Mouse (Mus musculus) hindbrain, embryonic 15.5 days (tissue): ENCODE data around the gene Wbp2. TPM values are rescaled to one million over a fixed set of nuclear protein-coding genes. Genes with fewer than 3 reads are reported as not detected.
A peak's percentile ranks its signal among the peaks of the same experiment; 100 is the strongest.

Experiments used
- ATAC-seq: fragments of 200-750 bp; cut with Nextera tagmentation; 2 replicates; pipeline ENCODE4 v1.8.0; 2017; ENCODE audit warnings: low read depth, moderate number of reproducible peaks, moderate TSS enrichment; ENCODE audit not compliant: low FRiP score
- H3K27ac ChIP-seq: fragments of 300-500 bp; sonication (generic); replicated peaks from 2 replicates; pipeline ENCODE4 v1.5.1; 2015; ENCODE audit warnings: mild to moderate bottlenecking, inconsistent platforms
- H3K27me3 ChIP-seq: fragments of 300-500 bp; sonication (generic); 2 replicates; pipeline ENCODE4 v1.6.1; 2015; ENCODE audit warnings: control low read depth, inconsistent platforms
- H3K36me3 ChIP-seq: fragments of 300-500 bp; sonication (generic); 2 replicates; pipeline ENCODE4 v1.6.1; 2015; ENCODE audit warnings: control low read depth, inconsistent platforms
- H3K4me1 ChIP-seq: fragments of 300-500 bp; sonication (generic); replicated peaks from 2 replicates; pipeline ENCODE4 v1.6.1; 2015; ENCODE audit warnings: control low read depth, inconsistent platforms
- H3K4me2 ChIP-seq: fragments of 300-500 bp; sonication (generic); 2 replicates; pipeline ENCODE4 v1.6.1; 2015; ENCODE audit warnings: moderate library complexity, mild to moderate bottlenecking, inconsistent platforms
- H3K4me3 ChIP-seq: fragments of 300-500 bp; sonication (generic); 2 replicates; pipeline ENCODE4 v1.5.1; 2015; ENCODE audit warnings: mild to moderate bottlenecking, inconsistent platforms
- H3K9ac ChIP-seq: fragments of 300-500 bp; sonication (generic); 2 replicates; pipeline ENCODE4 v1.6.1; 2015; ENCODE audit warnings: inconsistent platforms
- H3K9me3 ChIP-seq: fragments of 300-500 bp; sonication (generic); 2 replicates; pipeline ENCODE4 v1.6.1; 2016; ENCODE audit warnings: control low read depth, inconsistent platforms
- WGBS: fragments of 180-500 bp; shearing (Covaris S2); methylation state at CpG from one replicate; pipeline ENCODE4 v1.1.7; 2015; 5-methylcytosine and 5-hydroxymethylcytosine counted together
- polyA plus RNA-seq: library from polyadenylated mRNA; unstranded; fragments of >200 nt; fragmentation: Nextera tagmentation; extraction: Ambion mirVana; gene quantifications from 2 replicates; pipeline ENCODE4 v1.2.1, GENCODE M21; 2015

Gene Wbp2
- 149 and 196 TPM in 2 replicates for polyA plus RNA-seq

DNA sequence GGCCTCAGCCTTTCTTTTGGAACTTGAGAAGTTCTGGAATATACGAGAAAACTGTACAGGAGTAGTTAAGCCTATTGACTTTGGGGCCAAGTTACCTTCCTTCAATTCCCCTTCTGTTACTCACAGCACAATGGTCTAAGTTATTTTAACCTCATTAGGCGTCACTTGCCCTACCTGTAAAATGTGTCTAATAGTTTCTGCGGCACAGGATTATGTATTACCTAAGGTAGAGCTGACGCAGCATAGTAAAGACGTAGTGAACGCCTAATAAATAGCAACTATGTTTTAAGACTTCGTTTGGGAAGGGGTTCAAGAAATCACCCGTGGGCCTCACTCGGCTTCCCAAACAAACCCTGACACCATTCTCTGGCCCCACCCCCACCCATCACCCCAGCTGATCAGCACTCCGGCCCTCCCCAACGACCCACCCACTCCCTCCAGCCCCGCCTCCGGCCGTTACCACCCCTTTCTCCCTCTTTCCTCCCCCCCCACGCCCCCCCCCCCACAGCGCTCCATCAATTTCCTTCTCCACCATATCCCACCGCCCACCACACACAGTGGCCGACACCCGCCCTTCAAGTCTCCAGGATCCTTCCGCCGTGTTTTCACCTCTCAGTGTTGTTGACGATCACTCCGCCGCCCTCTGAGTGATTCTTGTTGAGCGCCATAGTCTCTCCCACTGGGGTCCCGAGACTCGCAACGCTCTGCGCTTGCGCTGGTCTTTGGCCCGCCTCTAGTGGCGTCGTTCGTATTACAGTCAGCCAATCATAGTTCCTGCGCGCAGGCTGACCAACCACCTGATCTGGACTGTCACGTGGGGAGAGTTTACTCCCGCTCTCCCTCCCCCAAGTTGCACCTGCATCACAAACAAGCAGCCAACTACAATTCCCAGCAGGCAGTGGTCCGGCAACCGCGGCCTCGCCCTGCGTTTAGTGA is at the start of gene Wbp2:
Gene Wbp2, minus strand, starts transcription at position 738 of the 936 bp plus-strand sequence.
- WGBS: 4% methylated on average over 39 of the region's 43 CpGs
- Histone ChIP-seq H3K4me3 (peak within 1 kb of the TSS; percentile 59), H3K9ac (peak within 1 kb of the TSS; percentile 44), H3K9me3 (no peaks in the 10 kb centered on the region), H3K36me3 (peaks cover 20% of the 10 kb centered on the region), H3K4me2 (peak within 1 kb of the TSS; percentile 72), H3K27ac (peak within 1 kb of the TSS; percentile 83), H3K4me1 (peaks cover 22% of the 10 kb centered on the region), H3K27me3 (no peaks in the 10 kb centered on the region)
- ATAC-seq: peak; percentile 98

DNA sequence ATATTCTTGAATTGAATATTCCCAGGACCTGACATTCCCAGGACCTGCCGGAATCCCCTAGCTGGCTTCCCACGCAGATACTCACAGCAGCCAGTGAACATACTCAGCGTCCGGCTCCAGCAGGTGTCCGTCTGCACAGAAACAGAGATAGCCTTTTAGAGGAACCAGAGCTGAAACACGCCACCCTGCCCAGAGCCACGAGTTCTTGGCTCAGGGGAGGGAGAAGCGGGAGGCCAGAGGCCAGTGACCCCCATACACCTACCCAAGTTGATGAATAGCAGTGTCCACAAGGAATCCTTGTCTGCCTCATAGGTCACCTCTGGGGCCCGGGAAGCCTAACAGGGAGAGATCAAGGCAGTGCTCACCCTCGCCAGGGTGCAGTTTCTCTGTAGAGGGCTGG is 47.4 kb upstream of the Wbp2 start:
- H3K27me3 ChIP-seq: no peaks in the 10 kb centered on the region
- 92% methylated on average over 10 of the region's 10 CpGs for WGBS
- H3K9me3 ChIP-seq: no peaks in the 10 kb centered on the region
- no peak overlapping the region for H3K9ac ChIP-seq
- H3K4me1 ChIP-seq: peaks cover 43% of the 10 kb centered on the region
- H3K4me3 ChIP-seq: no peak overlapping the region
- H3K36me3 ChIP-seq: peaks cover 16% of the 10 kb centered on the region; the same call in 1 of the 2 replicates
- no peak overlapping the region for H3K4me2 ChIP-seq
- no peak for ATAC-seq
- H3K27ac ChIP-seq: no peak overlapping the region

- Histone ChIP-seq H3K9me3 (no peaks in the 10 kb centered on the region), H3K27ac (no peak overlapping the region), H3K9ac (no peak overlapping the region), H3K4me3 (no peak overlapping the region), H3K27me3 (no peaks in the 10 kb centered on the region), H3K36me3 (peaks cover 16% of the 10 kb centered on the region; the same call in 1 of the 2 replicates), H3K4me2 (no peak overlapping the region), H3K4me1 (peaks cover 44% of the 10 kb centered on the region)
- WGBS: 74% methylated on average over 5 of the region's 5 CpGs
- ATAC-seq: no peak
Observed at GRCm38 (mm10) chr11:116133497-116133896, 46.7 kb upstream of the Wbp2 start.

DNA sequence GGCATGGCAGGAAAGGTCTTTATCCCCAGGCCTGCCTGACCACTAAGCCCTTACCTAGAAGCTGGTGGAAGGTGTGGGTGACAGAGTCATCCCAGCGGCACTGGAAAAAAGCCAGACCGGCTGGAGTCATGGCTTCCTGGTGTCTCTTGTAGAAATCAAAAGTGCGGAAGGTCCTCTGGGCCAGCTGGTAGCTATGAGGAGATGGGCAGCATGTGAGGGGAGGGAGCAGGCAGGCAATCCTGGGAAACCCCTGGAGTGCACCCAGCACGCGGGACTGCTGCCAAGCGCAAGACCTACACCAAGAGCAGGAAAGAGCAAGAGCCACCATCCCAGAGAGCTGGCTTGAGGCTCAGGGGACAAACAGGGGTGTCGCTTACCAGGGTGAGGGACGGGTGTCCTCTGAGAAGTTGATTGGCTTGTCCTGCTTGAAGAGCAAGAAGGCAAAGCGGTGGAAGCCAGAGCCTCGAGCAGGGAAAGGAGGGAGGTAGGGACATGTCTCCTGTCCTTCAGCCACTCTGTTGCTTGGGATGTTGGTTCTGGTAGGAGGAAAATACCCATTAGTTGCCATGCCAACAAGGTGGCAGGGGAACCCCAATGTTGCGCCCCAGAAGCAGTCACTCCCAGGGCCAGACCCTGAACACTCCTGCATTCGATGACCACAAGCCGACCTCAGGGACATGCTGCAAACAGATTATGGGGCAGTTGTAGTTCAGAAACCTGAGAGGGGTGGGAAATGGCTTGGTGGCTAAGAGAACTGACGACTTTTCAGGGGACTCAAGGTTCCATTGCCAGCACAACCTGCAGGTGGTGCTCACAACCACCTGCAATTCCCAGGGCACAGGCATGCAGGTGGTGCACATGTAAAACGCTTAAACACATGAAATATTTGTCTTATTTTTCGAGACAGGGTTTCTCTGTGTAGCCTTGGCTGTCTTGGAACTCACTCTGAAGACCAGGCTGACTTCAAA is 45.9 kb upstream of the Wbp2 start:
- Histone ChIP-seq H3K9me3 (no peaks in the 10 kb centered on the region), H3K4me2 (no peak overlapping the region), H3K36me3 (peaks cover 16% of the 10 kb centered on the region; the same call in 1 of the 2 replicates), H3K9ac (no peak overlapping the region), H3K4me3 (no peak overlapping the region), H3K27me3 (no peaks in the 10 kb centered on the region), H3K27ac (no peak overlapping the region), H3K4me1 (peaks cover 43% of the 10 kb centered on the region)
- WGBS: 85% methylated on average over 16 of the region's 16 CpGs
- no peak for ATAC-seq

DNA sequence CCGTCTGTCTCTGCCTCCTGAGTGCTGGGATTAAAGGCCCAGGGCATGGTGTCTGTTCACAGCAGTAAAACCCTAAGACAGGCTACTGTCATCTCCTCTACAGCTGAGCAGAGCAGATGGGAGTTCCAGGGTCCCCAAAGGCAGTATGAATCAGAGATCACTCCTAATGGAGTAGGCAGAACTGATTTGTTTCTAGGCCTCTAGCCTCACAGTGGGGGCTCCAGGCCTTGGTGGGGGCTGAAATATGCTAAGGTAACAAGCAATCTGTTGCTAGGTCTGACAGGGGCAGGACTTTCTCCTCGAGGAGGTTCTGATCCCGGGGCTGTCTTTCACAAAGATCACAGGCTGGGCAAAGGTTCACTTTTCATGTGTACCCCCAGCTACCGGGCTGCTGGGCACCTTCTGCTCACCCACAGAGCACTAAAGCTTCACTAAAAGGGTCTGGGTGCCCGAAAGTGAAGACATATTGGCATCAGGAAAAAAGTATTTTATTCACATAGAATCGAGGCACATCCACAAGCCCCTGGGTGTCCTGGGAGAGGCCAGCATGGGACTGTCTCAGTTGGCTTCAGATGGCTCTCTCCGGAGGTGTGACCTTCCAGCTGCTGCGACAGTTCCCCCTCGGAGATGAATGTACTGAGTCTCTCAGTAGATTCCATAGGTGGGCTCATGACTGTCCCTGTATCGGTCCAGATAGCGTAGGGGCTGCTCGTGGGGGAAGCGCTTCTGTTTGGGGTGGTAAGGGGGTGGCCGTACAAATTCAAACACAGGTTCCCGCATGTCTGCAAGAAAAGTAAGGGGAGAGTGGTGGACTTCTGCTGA is 44.8 kb upstream of the Wbp2 start:
- peak overlapping the region; percentile 85; the same call in 1 of the 2 replicates for H3K9ac ChIP-seq
- H3K36me3 ChIP-seq: peaks cover 16% of the 10 kb centered on the region; the same call in 1 of the 2 replicates
- ATAC-seq: no peak
- no peaks in the 10 kb centered on the region for H3K27me3 ChIP-seq
- no peaks in the 10 kb centered on the region for H3K9me3 ChIP-seq
- H3K4me1 ChIP-seq: peaks cover 42% of the 10 kb centered on the region
- peak overlapping the region; percentile 62 for H3K4me3 ChIP-seq
- H3K27ac ChIP-seq: peak overlapping the region; percentile 94
- H3K4me2 ChIP-seq: peak overlapping the region; percentile 87
- WGBS: 83% methylated on average over 15 of the region's 15 CpGs

DNA sequence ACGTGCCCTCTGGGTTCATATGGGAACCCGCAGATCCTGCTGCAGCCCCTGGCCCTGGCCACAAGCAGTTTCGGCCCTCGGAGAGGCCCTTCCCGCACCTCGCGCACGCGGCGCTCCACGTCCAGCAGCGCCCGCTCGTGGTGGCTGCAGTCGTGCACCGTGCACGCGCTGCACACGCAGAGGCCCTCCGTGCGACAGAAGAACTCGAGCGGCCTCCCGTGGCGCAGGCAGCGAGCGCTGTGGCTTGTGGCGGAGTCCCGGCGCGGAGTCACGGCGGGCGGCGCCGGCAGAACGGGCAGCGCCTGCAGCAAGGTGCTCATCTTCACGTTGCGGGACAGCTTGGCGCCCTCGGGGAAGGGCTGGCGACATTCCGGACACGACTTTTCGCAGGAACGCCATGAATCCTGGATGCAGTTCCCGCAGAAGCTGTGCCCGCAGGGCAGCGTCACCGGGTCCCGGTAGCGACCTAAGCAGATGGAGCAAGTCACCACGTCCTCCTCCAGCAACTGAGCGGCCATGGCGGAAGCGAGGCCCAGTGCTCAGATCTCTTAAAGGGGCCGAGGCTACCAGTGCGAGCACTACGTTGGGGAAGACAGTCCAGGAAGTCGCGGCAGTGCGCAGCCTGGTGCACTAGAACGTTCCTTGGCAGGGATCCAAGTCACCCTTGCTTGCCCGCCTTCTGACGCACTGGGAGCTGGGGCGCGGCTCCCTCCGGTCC is 43.9 kb upstream of the Wbp2 start, which contains the start of gene Trim65:
Gene Trim65, minus strand, starts transcription at position 641 of the 718 bp plus-strand sequence.
- no peaks in the 10 kb centered on the region for H3K9me3 ChIP-seq
- peak; percentile 91 for ATAC-seq
- under 1% methylated on average over 69 of the region's 69 CpGs for WGBS
- peak within 1 kb of the TSS; percentile 62 for H3K4me3 ChIP-seq
- H3K36me3 ChIP-seq: peaks cover 22% of the 10 kb centered on the region
- H3K27ac ChIP-seq: peak within 1 kb of the TSS; percentile 94
- peaks cover 42% of the 10 kb centered on the region for H3K4me1 ChIP-seq
- H3K9ac ChIP-seq: peak within 1 kb of the TSS; percentile 85
- H3K4me2 ChIP-seq: peak within 1 kb of the TSS; percentile 87
- H3K27me3 ChIP-seq: no peaks in the 10 kb centered on the region

DNA sequence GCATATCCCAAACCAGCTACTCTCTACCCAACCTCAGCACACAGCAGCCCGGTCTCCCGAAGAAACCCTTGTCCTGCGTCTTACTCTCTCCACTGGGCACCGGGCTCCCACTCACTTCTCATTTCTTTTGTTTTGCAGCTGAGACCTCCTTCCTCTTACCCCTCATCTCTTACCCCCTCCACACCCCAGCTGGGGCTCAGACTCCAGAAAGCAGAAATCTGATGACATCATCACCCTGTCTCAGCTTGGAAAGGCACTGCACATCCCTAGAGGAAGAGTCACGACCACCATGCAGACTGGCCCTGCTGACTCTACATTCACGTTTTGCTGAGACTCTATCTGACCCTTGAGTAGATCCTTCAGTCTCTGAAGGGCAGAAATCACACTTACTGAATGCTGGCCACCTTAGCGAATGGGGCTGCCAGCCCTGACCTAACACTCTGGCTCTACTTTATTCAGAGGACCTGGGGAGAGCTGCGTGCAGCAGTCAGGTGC is 43.2 kb upstream of the Wbp2 start:
- Histone ChIP-seq H3K9ac (peak overlapping the region; percentile 85), H3K27me3 (no peaks in the 10 kb centered on the region), H3K9me3 (no peaks in the 10 kb centered on the region), H3K4me1 (peaks cover 42% of the 10 kb centered on the region), H3K4me3 (peak overlapping the region; percentile 62), H3K4me2 (peak overlapping the region; percentile 87), H3K36me3 (peaks cover 24% of the 10 kb centered on the region), H3K27ac (peak overlapping the region; percentile 94)
- 27% methylated on average over 8 of the region's 8 CpGs for WGBS
- ATAC-seq: peak; percentile 28

DNA sequence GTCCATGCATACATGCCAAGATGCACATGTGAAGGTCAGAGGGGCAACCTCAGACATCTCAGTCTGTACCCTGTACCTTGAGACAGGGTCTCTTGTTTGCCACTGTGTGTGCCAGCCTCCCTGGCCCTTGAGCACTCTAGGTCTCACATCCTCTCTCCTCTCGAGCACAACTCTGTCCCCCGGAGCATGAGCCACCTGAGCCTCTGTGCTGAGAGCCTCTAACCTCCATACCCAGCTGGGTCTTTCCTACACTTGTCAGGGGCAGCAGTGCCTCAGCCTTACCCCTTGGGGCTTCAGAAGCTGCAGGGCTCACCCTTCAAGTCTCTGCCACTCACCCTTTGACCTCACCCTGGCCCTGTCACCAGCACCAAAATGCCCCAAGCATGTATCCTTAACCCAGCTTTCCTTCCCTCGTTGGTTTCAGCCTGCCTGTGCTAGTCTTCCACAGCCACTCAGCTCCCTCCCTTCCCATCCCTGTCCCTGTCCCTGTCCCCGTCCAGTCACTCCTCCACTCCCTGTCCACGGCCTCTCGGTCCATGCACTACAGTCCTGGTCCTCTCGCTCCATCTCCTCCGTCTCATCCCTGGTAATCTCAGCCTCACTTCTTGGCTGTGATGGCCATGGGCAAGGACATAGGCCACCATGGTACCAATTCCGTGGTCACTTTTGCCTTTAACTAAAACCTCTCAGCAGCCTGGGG is 42.4 kb upstream of the Wbp2 start:
- H3K36me3 ChIP-seq: peaks cover 18% of the 10 kb centered on the region
- no peak for ATAC-seq
- peak overlapping the region; percentile 87 for H3K4me2 ChIP-seq
- peak overlapping the region; percentile 6; the same call in 1 of the 2 replicates for H3K9ac ChIP-seq
- H3K27me3 ChIP-seq: no peaks in the 10 kb centered on the region
- H3K4me3 ChIP-seq: no peak overlapping the region
- peaks cover 42% of the 10 kb centered on the region for H3K4me1 ChIP-seq
- no peak overlapping the region for H3K27ac ChIP-seq
- WGBS: 77% methylated on average over 9 of the region's 9 CpGs
- no peaks in the 10 kb centered on the region for H3K9me3 ChIP-seq

- H3K9ac ChIP-seq: no peak overlapping the region
- H3K4me1 ChIP-seq: peaks cover 42% of the 10 kb centered on the region
- no peak overlapping the region for H3K27ac ChIP-seq
- WGBS: 68% methylated on average over 9 of the region's 9 CpGs
- no peaks in the 10 kb centered on the region for H3K27me3 ChIP-seq
- H3K9me3 ChIP-seq: no peaks in the 10 kb centered on the region
- H3K4me2 ChIP-seq: no peak overlapping the region
- no peak overlapping the region for H3K4me3 ChIP-seq
- ATAC-seq: no peak
- H3K36me3 ChIP-seq: peaks cover 16% of the 10 kb centered on the region
Observed at GRCm38 (mm10) chr11:116127986-116128385, 41.2 kb upstream of the Wbp2 start.
